Mouse (Mus musculus) skeletal muscle tissue, adult 2 months (tissue): ENCODE measurements at regions not wholly inside any gene's neighbourhood (a gene's known extent, or its start where the extent isn't known, plus 50 kb on each side); places are given as distances from the start of the nearest gene placed in this dataset.
"Not testable (repeated sequence)": the region's sequence is repeated elsewhere in the genome, so short reads cannot be mapped to it uniquely, and the experiment has no call there.

Experiments
- DNase-seq: peaks from one replicate; pipeline ENCODE4 v3.0.0-alpha.2; 2012; ENCODE audit warnings: low read depth, low spot score

- DNase-seq = peak; percentile 46
These were observed 86.9 kb downstream of the Bdh1 start for GRCm38 (mm10) chr16:31508981-31509380.

- DNase-seq = no peak
These were observed 88.0 kb downstream of the Bdh1 start for GRCm38 (mm10) chr16:31510097-31510496.

DNA sequence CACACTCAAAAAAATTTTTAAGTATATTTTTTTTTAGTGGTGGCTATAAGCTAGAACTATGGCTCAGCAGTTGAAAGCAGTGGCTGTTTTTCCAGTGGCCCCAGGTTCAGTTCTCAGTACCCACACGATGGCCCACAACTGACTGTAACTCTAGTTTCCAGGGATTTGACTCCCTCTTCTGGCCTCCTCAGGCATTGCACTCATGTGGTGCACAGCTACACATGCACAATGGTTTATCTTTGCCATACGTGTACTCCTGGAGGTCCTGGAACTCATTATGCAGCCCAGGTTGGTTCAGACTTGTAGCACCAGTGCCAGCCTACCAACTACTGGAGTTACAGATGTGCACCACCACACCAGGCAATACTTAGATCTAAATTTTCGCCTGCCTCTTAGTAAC, 96.7 kb downstream of the Bdh1 start:
- no peak for DNase-seq

- DNase-seq = no peak
These were observed 98.0 kb downstream of the Bdh1 start for GRCm38 (mm10) chr16:31520081-31520480.

GRCm38 (mm10) chr16:31521786-31522185, 99.7 kb downstream of the Bdh1 start:
- no peak for DNase-seq

DNA sequence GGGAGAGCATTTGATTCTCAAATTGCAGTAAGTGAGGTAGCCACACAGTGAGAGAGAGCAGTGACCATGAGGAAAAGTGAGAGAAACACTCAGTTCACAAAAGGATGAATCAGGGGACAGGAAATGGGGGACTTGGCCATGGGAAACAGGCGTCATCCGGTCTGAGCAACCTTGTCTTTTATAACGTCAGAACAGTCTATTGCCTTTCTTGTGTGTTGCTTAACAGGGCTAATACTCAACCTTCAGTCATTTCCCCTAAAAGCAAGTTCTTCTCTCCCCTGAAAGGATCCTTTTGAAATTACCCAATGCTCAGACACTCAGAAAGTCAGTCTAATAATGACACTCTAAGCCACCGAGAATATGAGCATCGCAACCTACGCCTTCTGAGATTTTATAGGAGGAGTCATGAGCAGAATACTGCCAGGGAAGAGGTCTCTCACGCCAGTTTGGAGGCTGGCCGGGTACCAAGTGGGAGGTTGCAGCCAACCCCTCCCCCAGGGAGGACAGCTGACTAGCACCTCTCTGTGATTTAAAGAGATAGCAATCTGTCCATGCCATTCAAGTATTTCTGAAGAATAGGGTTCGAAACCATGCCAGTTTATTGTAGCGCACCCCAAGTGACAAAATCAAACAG, 104.7 kb downstream of the Bdh1 start:
- peak; percentile 47 for DNase-seq

DNA sequence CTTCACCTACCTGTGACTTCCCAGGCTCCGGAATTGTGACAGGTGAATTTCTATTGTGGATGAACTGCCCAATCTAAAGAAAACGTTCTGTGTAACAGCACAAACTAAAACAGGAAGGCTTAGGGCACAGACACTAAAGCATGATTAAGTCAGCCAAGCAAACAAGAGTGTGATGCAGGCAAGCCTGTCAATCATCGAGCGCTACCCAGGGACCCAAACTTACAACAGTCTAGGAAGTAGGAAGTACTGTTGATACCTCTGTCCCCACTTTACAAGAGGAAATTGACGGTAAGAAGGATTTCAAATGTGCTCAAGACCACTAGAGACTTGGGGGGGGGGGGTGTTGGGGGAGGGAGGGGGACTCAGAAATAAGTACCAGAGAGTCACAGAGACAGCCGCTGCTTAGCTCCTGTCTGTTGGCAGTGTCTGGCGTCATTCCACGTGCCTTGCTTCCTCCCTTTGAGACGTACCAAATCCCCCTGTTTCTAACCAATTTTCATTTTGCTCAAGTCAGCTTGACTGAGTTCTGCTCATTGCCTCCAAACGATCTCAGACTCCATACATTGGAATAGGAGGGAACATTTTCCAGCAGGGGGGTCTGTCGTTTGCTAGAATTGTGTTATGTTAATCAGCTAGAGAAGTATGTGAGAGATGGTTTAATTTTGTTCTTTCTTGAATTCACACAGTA, 106.7 kb downstream of the Bdh1 start:
- no peak for DNase-seq

GRCm38 (mm10) chr16:31529284-31529958, 107.3 kb downstream of the Bdh1 start:
- no peak for DNase-seq

DNA sequence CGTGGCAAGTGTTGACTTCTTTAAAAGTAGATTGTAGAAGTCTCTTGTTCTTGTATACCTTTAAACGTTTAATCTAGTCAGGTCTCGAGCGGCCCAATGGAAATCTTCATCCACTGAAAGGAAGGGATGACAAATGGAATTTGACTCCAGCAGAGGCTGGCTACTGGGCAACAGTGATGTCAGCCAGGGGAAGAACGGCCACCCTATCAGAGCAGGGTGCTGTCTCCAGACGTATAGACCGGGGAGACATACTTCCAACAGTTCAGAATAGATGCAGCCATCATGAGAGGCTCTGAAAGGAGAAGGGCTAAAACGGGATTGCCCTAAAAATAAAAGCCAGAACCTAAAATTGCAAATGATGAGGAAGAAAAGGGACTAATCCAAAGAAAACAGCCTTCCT, 108.0 kb downstream of the Bdh1 start:
- DNase-seq = no peak

- DNase-seq = no peak
These were observed 111.2 kb downstream of the Bdh1 start for GRCm38 (mm10) chr16:31533196-31533777.

DNA sequence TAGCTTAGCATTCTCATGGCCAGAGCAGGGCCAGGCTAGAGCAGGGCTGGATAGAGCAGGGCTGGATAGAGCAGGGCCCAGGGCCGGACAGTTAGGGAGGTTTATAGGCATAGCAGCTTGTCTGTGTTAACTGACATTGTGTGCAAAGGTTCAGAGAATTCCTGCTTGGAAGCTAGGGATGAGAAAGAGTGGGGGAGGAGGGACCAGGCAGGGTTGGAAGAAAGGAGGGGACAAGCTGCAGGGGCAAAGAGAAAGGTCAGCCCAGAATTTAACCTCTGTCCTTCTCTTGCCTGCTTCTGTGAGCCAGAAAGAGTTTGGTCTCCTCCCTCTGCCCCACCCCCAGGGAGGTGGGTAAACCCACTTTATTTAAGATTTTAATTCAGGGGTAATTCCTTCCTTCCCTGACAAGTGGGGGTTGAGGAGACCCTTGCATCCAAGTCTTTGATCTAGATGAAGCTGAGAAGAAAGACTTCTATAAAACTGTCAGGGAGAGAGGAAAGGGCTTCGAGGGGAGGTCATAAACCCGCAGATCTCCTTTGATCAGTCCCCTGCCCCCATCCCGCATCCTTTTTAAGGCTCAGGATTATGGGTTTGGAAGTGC, 112.9 kb downstream of the Bdh1 start:
- DNase-seq = no peak

GRCm38 (mm10) chr16:31536328-31536727, 114.2 kb downstream of the Bdh1 start:
- no peak for DNase-seq

GRCm38 (mm10) chr16:31538606-31539005, 116.5 kb downstream of the Bdh1 start:
- DNase-seq = peak; percentile 43

GRCm38 (mm10) chr16:31543499-31544170, 119.6 kb upstream of the Dlg1 start:
- peak; percentile 34 for DNase-seq

- no peak for DNase-seq
These were observed 117.0 kb upstream of the Dlg1 start for GRCm38 (mm10) chr16:31546062-31546827.

GRCm38 (mm10) chr16:31546828-31547224, 116.4 kb upstream of the Dlg1 start:
- DNase-seq = no peak

GRCm38 (mm10) chr16:31547391-31547790, 115.9 kb upstream of the Dlg1 start:
- no peak for DNase-seq

GRCm38 (mm10) chr16:31549975-31550374, 113.3 kb upstream of the Dlg1 start:
- no peak for DNase-seq

GRCm38 (mm10) chr16:31550539-31550938, 112.7 kb upstream of the Dlg1 start:
- not testable (repeated sequence) for DNase-seq

DNA sequence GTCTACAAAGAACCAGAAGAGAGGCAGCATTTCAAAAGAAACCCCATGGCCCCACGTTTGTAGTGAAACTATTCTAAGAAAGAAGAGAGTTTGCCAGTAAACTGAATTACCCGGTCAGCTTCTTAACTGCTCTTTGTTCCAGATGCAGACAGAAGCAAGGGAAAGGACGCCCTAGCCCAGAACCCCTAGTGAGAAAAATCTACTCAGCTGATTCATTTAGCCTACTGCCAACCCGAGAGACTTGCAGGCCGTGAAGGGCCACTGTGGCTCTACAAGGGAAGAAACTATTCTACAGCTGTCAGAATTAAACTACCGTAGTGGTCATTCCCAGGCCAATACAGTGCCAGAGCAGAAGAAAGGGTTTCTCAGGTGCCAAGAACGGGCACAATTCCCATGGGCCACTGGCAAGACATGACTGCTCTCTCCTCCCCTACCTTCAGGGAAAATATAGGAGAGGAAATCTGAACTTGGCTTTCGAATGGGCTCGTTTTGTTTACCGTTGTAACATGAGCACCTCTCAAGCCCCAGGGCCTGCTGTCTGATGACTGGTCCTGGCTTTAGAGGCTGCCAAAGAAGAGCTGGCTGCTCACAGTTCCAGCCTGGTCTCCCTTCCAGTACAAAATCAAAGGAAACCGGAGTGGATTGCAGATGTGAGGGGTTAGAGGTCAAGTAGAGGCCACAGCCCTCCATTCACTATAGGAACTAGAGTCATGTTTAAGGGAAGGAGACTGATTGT, 111.7 kb upstream of the Dlg1 start:
- peak; percentile 37 for DNase-seq
